Mouse (Mus musculus): ENCODE measurements around the gene Dohh.

GRCm38 (mm10) chr10:81350351-81351063 is 33.7 kb upstream of the Dohh start, which contains the start of gene Hmg20b:
- TF ChIP-seq CTCF (IDR thresholded peaks at IDR 0.05; ENCODE audit: borderline replicate concordance, extremely low read depth, insufficient read depth, insufficient read length) (peak; percentile 84), POLR2A (IDR thresholded peaks at IDR 0.05; ENCODE audit: borderline replicate concordance, extremely low read depth, insufficient read depth, insufficient read length, poor library complexity, severe bottlenecking) (0 out of 2 replicates have a peak, but pooled peaks have one; percentile 25)
